Mouse (Mus musculus): Measurements from ENCODE around the gene Inafm1. TPM values are rescaled to one million over a fixed set of nuclear protein-coding genes. Genes with fewer than 3 reads are reported as not detected.
"Not testable (repeated sequence)": the region's sequence is repeated elsewhere in the genome, so short reads cannot be mapped to it uniquely, and the experiment has no call there.

The Inafm1 gene
- polyA plus RNA-seq, 1 experiment, result 11.1 TPM

GRCm38 (mm10) chr7:16312011-16312671 is 38.7 kb upstream of the Inafm1 start:
- H3K4me1 ChIP-seq (ENCODE audit: control insufficient read depth, insufficient read depth, low read length), result peaks cover 13% of the 10 kb centered on the region
- H3K27ac ChIP-seq (ENCODE audit: insufficient read depth, low read length), result peak overlapping the region; percentile 98
- peak overlapping the region; percentile 74 for H3K4me3 ChIP-seq (ENCODE audit: insufficient read depth, low read length)
- TF ChIP-seq CTCF (IDR thresholded peaks at IDR 0.05; ENCODE audit: borderline replicate concordance, insufficient read depth, low read length) (no peak), POLR2A (IDR thresholded peaks at IDR 0.05; ENCODE audit: low read depth, low read length) (no peak; the same call in 1 of the 2 replicates)

GRCm38 (mm10) chr7:16311453-16312004 is 38.1 kb upstream of the Inafm1 start:
- Histone ChIP-seq H3K27ac (ENCODE audit: insufficient read depth, low read length) (peak overlapping the region; percentile 98), H3K4me1 (ENCODE audit: control insufficient read depth, insufficient read depth, low read length) (peaks cover 13% of the 10 kb centered on the region), H3K4me3 (ENCODE audit: insufficient read depth, low read length) (peak overlapping the region; percentile 74)
- TF ChIP-seq POLR2A (IDR thresholded peaks at IDR 0.05; ENCODE audit: low read depth, low read length) (peak; percentile 47), CTCF (IDR thresholded peaks at IDR 0.05; ENCODE audit: borderline replicate concordance, insufficient read depth, low read length) (no peak)

GRCm38 (mm10) chr7:16310521-16311452 is 37.4 kb upstream of the Inafm1 start:
- H3K4me3 ChIP-seq (ENCODE audit: insufficient read depth, low read length), result peak overlapping the region; percentile 74
- peak overlapping the region; percentile 98 for H3K27ac ChIP-seq (ENCODE audit: insufficient read depth, low read length)
- peaks cover 13% of the 10 kb centered on the region for H3K4me1 ChIP-seq (ENCODE audit: control insufficient read depth, insufficient read depth, low read length)
- TF ChIP-seq POLR2A (IDR thresholded peaks at IDR 0.05; ENCODE audit: low read depth, low read length) (peak; percentile 26), CTCF (IDR thresholded peaks at IDR 0.05; ENCODE audit: borderline replicate concordance, insufficient read depth, low read length) (no peak)

- Histone ChIP-seq H3K4me3 (ENCODE audit: insufficient read depth, low read length) (peak overlapping the region; percentile 74), H3K4me1 (ENCODE audit: control insufficient read depth, insufficient read depth, low read length) (peaks cover 13% of the 10 kb centered on the region), H3K27ac (ENCODE audit: insufficient read depth, low read length) (peak overlapping the region; percentile 98)
- TF ChIP-seq CTCF (IDR thresholded peaks at IDR 0.05; ENCODE audit: borderline replicate concordance, insufficient read depth, low read length) (no peak), POLR2A (IDR thresholded peaks at IDR 0.05; ENCODE audit: low read depth, low read length) (no peak; the same call in 1 of the 2 replicates)
Measured at GRCm38 (mm10) chr7:16310020-16310520, 36.7 kb upstream of the Inafm1 start.

- peaks cover 13% of the 10 kb centered on the region for H3K4me1 ChIP-seq (ENCODE audit: control insufficient read depth, insufficient read depth, low read length)
- TF ChIP-seq CTCF (IDR thresholded peaks at IDR 0.05; ENCODE audit: borderline replicate concordance, insufficient read depth, low read length) (no peak), POLR2A (IDR thresholded peaks at IDR 0.05; ENCODE audit: low read depth, low read length) (peak; percentile 46)
- H3K4me3 ChIP-seq (ENCODE audit: insufficient read depth, low read length), result peak overlapping the region; percentile 74
- H3K27ac ChIP-seq (ENCODE audit: insufficient read depth, low read length), result peak overlapping the region; percentile 91
Measured at GRCm38 (mm10) chr7:16309318-16310019, 36.1 kb upstream of the Inafm1 start.

GRCm38 (mm10) chr7:16308555-16309317 is 35.3 kb upstream of the Inafm1 start:
- TF ChIP-seq POLR2A (IDR thresholded peaks at IDR 0.05; ENCODE audit: low read depth, low read length) (0 out of 2 replicates have a peak, but pooled peaks have one; percentile 93), CTCF (IDR thresholded peaks at IDR 0.05; ENCODE audit: borderline replicate concordance, insufficient read depth, low read length) (no peak)
- Histone ChIP-seq H3K4me3 (ENCODE audit: insufficient read depth, low read length) (no peak overlapping the region), H3K4me1 (ENCODE audit: control insufficient read depth, insufficient read depth, low read length) (peaks cover 9% of the 10 kb centered on the region), H3K27ac (ENCODE audit: insufficient read depth, low read length) (peak overlapping the region; percentile 91)

- not testable (repeated sequence) for H3K4me3 ChIP-seq (ENCODE audit: insufficient read depth, low read length); H3K4me1 ChIP-seq (ENCODE audit: control insufficient read depth, insufficient read depth, low read length)
- peak within 1 kb of the TSS; percentile 91 for H3K27ac ChIP-seq (ENCODE audit: insufficient read depth, low read length)
Measured at GRCm38 (mm10) chr7:16308093-16308492, 34.7 kb upstream of the Inafm1 start, which contains the start of gene Bbc3. Bbc3 (plus strand) TSS chr7:16308393.

GRCm38 (mm10) chr7:16307141-16307540 is 33.7 kb upstream of the Inafm1 start:
- H3K4me1 ChIP-seq (ENCODE audit: control insufficient read depth, insufficient read depth, low read length); H3K27ac ChIP-seq (ENCODE audit: insufficient read depth, low read length): not testable (repeated sequence)

More at GRCm38 (mm10) chr7:16307141-16307540, 33.7 kb upstream of the Inafm1 start:
- H3K4me3 ChIP-seq (ENCODE audit: insufficient read depth, low read length), result not testable (repeated sequence)

Data from embryonic fibroblast, embryonic 13.5 days (primary cell).